In the genomic region with DNA sequence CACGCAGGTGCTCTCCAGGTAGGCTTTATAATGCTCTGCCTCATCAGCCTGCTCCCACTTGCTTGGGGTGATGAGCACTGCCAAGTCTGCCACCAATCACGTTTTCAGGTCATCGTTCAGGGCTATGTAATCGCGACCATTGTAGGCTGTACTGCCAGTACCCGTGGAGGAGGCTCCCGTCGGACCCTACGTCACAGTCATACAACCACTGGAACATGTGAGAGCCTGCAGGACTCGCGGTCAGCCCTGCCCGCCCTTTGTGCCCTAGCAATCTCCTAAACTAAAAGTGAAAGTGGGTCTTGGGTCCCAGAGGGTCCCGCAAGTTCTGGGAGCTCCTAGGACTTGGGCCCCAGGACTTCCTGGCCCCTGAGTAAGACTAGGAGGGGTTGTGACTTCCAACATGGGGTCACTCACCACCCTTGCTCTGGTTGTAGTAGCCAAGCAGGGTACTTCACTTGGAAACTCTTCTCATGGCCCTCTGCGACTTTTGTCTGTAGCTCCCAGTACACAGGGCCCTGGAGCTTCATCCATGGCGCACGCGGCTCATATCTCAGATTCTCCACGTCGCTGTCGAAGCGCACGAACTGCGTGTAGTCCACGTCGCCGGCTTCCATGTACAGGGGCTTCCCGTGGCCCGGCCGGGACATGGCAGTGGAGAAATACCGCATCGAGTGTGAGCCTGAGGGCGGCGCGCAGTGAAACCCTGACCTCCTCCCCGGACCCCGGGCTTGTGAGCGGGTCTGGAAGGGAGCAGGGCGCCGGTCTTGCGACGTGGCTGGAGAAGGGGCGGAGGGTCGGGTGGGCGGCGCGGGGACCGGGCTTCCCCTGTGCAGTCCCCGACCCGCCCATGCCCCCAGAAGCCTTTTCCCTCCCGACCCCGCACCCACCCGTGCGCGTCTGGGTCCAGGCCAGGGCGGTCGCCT, we compare ENCODE assay signal across 9 mouse cellular contexts. TPM values are rescaled to one million over a fixed set of nuclear protein-coding genes. Genes with fewer than 3 reads are reported as not detected.
DNase-seq lines count a peak whose midpoint lies in the region; ATAC-seq and TF ChIP-seq lines count a peak whose summit lies in the region.
"Had no signal": no experiment of that assay in that cellular context is flagged by ENCODE, and none has a peak within 500 bp of the region (broad histone marks: within the 10 kb centered on the region; RNA-seq: fewer than 3 reads in every experiment).

No protein-coding gene starts in this region.

- TF ChIP-seq EP300 in heart, postnatal 0 days (IDR thresholded peaks at IDR 0.05; ENCODE audit: low read depth): no peak

- no peak for TF ChIP-seq CTCF in heart, postnatal 0 days (IDR thresholded peaks at IDR 0.05; ENCODE audit: low read depth)
- TF ChIP-seq CTCF in cerebellum, adult 2 months (IDR thresholded peaks at IDR 0.05; ENCODE audit: borderline replicate concordance, insufficient read depth, low read depth, low read length): no peak

- WGBS in heart, postnatal 0 days: 3% methylated on average over 56 of the region's 56 CpGs
- 3% methylated on average over 55 of the region's 56 CpGs for WGBS in intestine, embryonic 16.5 days
- WGBS in cerebellum, adult 2 months: 2% methylated on average over 55 of the region's 56 CpGs

- no peak for ATAC-seq in heart, postnatal 0 days (ENCODE audit: insufficient read depth, low read depth)
- ATAC-seq in common myeloid progenitor, adult 5-6 weeks (replicated peaks; ENCODE audit: low read depth, poor library complexity, severe bottlenecking): peak; percentile 83
- ATAC-seq in intestine, embryonic 16.5 days: peak; percentile 38; the same call in 1 of the 2 replicates
- ATAC-seq in monocyte, adult 5-6 weeks (replicated peaks; ENCODE audit: insufficient number of reproducible peaks, low FRiP score, low TSS enrichment, poor library complexity, severe bottlenecking): peak; percentile 42; the same call in 1 of the 2 replicates

- H3K27me3 ChIP-seq in heart, postnatal 0 days (ENCODE audit: control insufficient read depth, insufficient read depth, low read length): peaks cover 65% of the 10 kb centered on the region
- peaks cover 39% of the 10 kb centered on the region for H3K27me3 ChIP-seq in intestine, embryonic 16.5 days (replicated peaks; ENCODE audit: control insufficient read depth, insufficient read depth, low read length)
- peaks cover 2% of the 10 kb centered on the region; the same call in 1 of the 2 replicates for H3K27me3 ChIP-seq in cerebellum, adult 2 months (ENCODE audit: control insufficient read depth, insufficient read depth, low read length)

- peak overlapping the region; percentile 42 for H3K4me2 ChIP-seq in heart, postnatal 0 days (ENCODE audit: low read depth, low read length)
- peak overlapping the region; percentile 38 for H3K4me2 ChIP-seq in intestine, embryonic 16.5 days (ENCODE audit: low read depth, low read length)

- no peaks in the 10 kb centered on the region; the same call in 1 of the 2 replicates for H3K4me1 ChIP-seq in heart, postnatal 0 days (ENCODE audit: control insufficient read depth, insufficient read depth)
- peaks cover 6% of the 10 kb centered on the region; the same call in 1 of the 2 replicates for H3K4me1 ChIP-seq in intestine, embryonic 16.5 days (ENCODE audit: control insufficient read depth, insufficient read depth, low read length)
- no peaks in the 10 kb centered on the region for H3K4me1 ChIP-seq in cerebellum, adult 2 months (ENCODE audit: control insufficient read depth, insufficient read depth, low read length)

- no peak for DNase-seq in heart, postnatal 0 days (ENCODE audit: low spot score)
- DNase-seq in heart, postnatal 36 days: no peak
- no peak for DNase-seq in adrenal gland, postnatal 4 days (ENCODE audit: low spot score in 2 of 2)
- no peak for DNase-seq in cerebellum, adult 2 months
- no peak for DNase-seq in urinary bladder, postnatal 25 days (ENCODE audit: low spot score)

- no peak overlapping the region for H3K9ac ChIP-seq in heart, postnatal 0 days (replicated peaks; ENCODE audit: low read depth, low read length)
- H3K9ac ChIP-seq in intestine, embryonic 16.5 days (ENCODE audit: low read depth, low read length): no peak overlapping the region

- intact Hi-C loops in heart, postnatal 36 days (cut with DNase I): no loop called here

- H3K36me3 ChIP-seq in heart, postnatal 0 days (replicated peaks; ENCODE audit: control insufficient read depth, insufficient read depth, low read length): no peaks in the 10 kb centered on the region
- H3K36me3 ChIP-seq in intestine, embryonic 16.5 days (ENCODE audit: control insufficient read depth, insufficient read depth, low read length): no peaks in the 10 kb centered on the region

- TF ChIP-seq POLR2A in cerebellum, adult 2 months (IDR thresholded peaks at IDR 0.05; ENCODE audit: borderline replicate concordance, insufficient read depth, low read length): no peak

- peak overlapping the region; percentile 35 for H3K4me3 ChIP-seq in heart, postnatal 0 days (ENCODE audit: low read depth, low read length)
- peak overlapping the region; percentile 31 for H3K4me3 ChIP-seq in intestine, embryonic 16.5 days (ENCODE audit: low read length)
- H3K4me3 ChIP-seq in cerebellum, adult 2 months (replicated peaks; ENCODE audit: insufficient read depth, low read depth, low read length): no peak overlapping the region
- H3K4me3 ChIP-seq: erythroblast, embryonic 14.5 days had no signal

- no peaks in the 10 kb centered on the region for H3K9me3 ChIP-seq in heart, postnatal 0 days (replicated peaks; ENCODE audit: control insufficient read depth, low read length)
- H3K9me3 ChIP-seq in intestine, embryonic 16.5 days (ENCODE audit: control insufficient read depth, low read length): no peaks in the 10 kb centered on the region

- no peak overlapping the region for H3K27ac ChIP-seq in heart, postnatal 0 days (ENCODE audit: low read depth)
- H3K27ac ChIP-seq in intestine, embryonic 16.5 days (ENCODE audit: low read length): no peak overlapping the region
- H3K27ac ChIP-seq in cerebellum, adult 2 months (ENCODE audit: insufficient read depth, low read length): no peak overlapping the region

RNA-seq across cellular contexts. Expression of a gene that starts 6.9 kb away (rescaled TPM):
- total RNA-seq in heart, postnatal 0 days (2014; rRNA removed; ENCODE audit: low replicate concordance): not detected in 2 replicates
- polyA plus RNA-seq in heart, postnatal 0 days (2015; fragmentation: Nextera tagmentation; extraction: Ambion mirVana): not detected in 2 replicates
- total RNA-seq in heart, postnatal 36 days (2021): not detected
- total RNA-seq in common myeloid progenitor, adult 5-6 weeks (2017): not detected in 2 replicates
- 1.9 and 3.5 TPM in 2 replicates for polyA plus RNA-seq in intestine, embryonic 16.5 days (2015; fragmentation: Nextera tagmentation; extraction: Ambion mirVana)
- 3.5 TPM in 1 of 3 replicates, not detected in the others for total RNA-seq in monocyte, adult 5-6 weeks (2017)
- total RNA-seq in adrenal gland, postnatal 4 days (2021): under 1 TPM in 1 of 2 experiments, not detected in 1; 0.50 TPM
- not detected in 2 replicates for polyA plus RNA-seq in cerebellum, adult 2 months (2012; rRNA removed)
- polyA plus RNA-seq: erythroblast, embryonic 14.5 days had no signal

RNA-seq across cellular contexts. Expression of a gene that starts 28.7 kb away (rescaled TPM):
- total RNA-seq in heart, postnatal 0 days (2014; rRNA removed; ENCODE audit: low replicate concordance): not detected in 2 replicates
- polyA plus RNA-seq in heart, postnatal 0 days (2015; fragmentation: Nextera tagmentation; extraction: Ambion mirVana): not detected in 2 replicates
- not detected for total RNA-seq in heart, postnatal 36 days (2021)
- total RNA-seq in common myeloid progenitor, adult 5-6 weeks (2017): not detected in 2 replicates
- polyA plus RNA-seq in intestine, embryonic 16.5 days (2015; fragmentation: Nextera tagmentation; extraction: Ambion mirVana): 42.3 and 46.9 TPM in 2 replicates
- not detected in 3 replicates for total RNA-seq in monocyte, adult 5-6 weeks (2017)
- total RNA-seq in adrenal gland, postnatal 4 days (2021): not detected
- not detected in 2 replicates for polyA plus RNA-seq in cerebellum, adult 2 months (2012; rRNA removed)
- polyA plus RNA-seq: erythroblast, embryonic 14.5 days had no signal

RNA-seq across cellular contexts. Expression of a gene that starts 32.2 kb away (rescaled TPM):
- total RNA-seq in heart, postnatal 0 days (2014; rRNA removed; ENCODE audit: low replicate concordance): not detected in 2 replicates
- not detected in 2 replicates for polyA plus RNA-seq in heart, postnatal 0 days (2015; fragmentation: Nextera tagmentation; extraction: Ambion mirVana)
- total RNA-seq in heart, postnatal 36 days (2021): not detected
- total RNA-seq in common myeloid progenitor, adult 5-6 weeks (2017): not detected in 2 replicates
- polyA plus RNA-seq in intestine, embryonic 16.5 days (2015; fragmentation: Nextera tagmentation; extraction: Ambion mirVana): 1.4 and 2.1 TPM in 2 replicates
- total RNA-seq in monocyte, adult 5-6 weeks (2017): not detected in 3 replicates
- total RNA-seq in adrenal gland, postnatal 4 days (2021): not detected
- polyA plus RNA-seq in cerebellum, adult 2 months (2012; rRNA removed): not detected in 2 replicates

RNA-seq across cellular contexts. Expression of a gene that starts 39.9 kb away (rescaled TPM):
- total RNA-seq in heart, postnatal 0 days (2014; rRNA removed; ENCODE audit: low replicate concordance): 0.35 TPM in 1 of 2 replicates, not detected in the other
- not detected in 2 replicates for polyA plus RNA-seq in heart, postnatal 0 days (2015; fragmentation: Nextera tagmentation; extraction: Ambion mirVana)
- under 1 TPM; 0.19 to 0.22 TPM for total RNA-seq in heart, postnatal 36 days (2021)
- 0.96 TPM in 1 of 2 replicates, not detected in the other for total RNA-seq in common myeloid progenitor, adult 5-6 weeks (2017)
- polyA plus RNA-seq in intestine, embryonic 16.5 days (2015; fragmentation: Nextera tagmentation; extraction: Ambion mirVana): 0.29 and 0.36 TPM in 2 replicates
- total RNA-seq in monocyte, adult 5-6 weeks (2017): 1.4 to 2.5 TPM in 2 of 3 replicates, not detected in the other
- total RNA-seq in adrenal gland, postnatal 4 days (2021): under 1 TPM; 0.20 to 0.25 TPM
- 0.10 TPM in 1 of 2 replicates, not detected in the other for polyA plus RNA-seq in cerebellum, adult 2 months (2012; rRNA removed)
- polyA plus RNA-seq: erythroblast, embryonic 14.5 days had no signal
